Mouse (Mus musculus) stomach, postnatal 0 days (tissue): ENCODE measurements around the gene Dnah5. TPM values are rescaled to one million over a fixed set of nuclear protein-coding genes. Genes with fewer than 3 reads are reported as not detected.

Experiments used
- ATAC-seq: fragments of 200-750 bp; cut with Nextera tagmentation; 2 replicates; pipeline ENCODE4 v1.8.0; 2017; ENCODE audit not compliant: low FRiP score, low TSS enrichment
- DNase-seq: peaks from one replicate; pipeline ENCODE4 v3.0.0-alpha.2; 2016; ENCODE audit warnings: low spot score
- H3K27ac ChIP-seq: fragments of 300-500 bp; sonication (generic); replicated peaks from 2 replicates; pipeline ENCODE4 v1.5.1; 2014; ENCODE audit warnings: mild to moderate bottlenecking, control low read depth
- H3K27me3 ChIP-seq: fragments of 300-500 bp; sonication (generic); 2 replicates; pipeline ENCODE4 v1.6.1; 2014; ENCODE audit warnings: low read length; ENCODE audit not compliant: control insufficient read depth, insufficient read depth
- H3K36me3 ChIP-seq: fragments of 300-500 bp; sonication (generic); 2 replicates; pipeline ENCODE4 v1.6.1; 2014; ENCODE audit warnings: low read length, mixed read lengths; ENCODE audit not compliant: control insufficient read depth, insufficient read depth
- H3K4me1 ChIP-seq: fragments of 300-500 bp; sonication (generic); replicated peaks from 2 replicates; pipeline ENCODE4 v1.6.1; 2014; ENCODE audit warnings: antibody characterized with exemption; ENCODE audit not compliant: control insufficient read depth, insufficient read depth
- H3K4me2 ChIP-seq: fragments of 300-500 bp; sonication (generic); replicated peaks from 2 replicates; pipeline ENCODE4 v1.6.1; 2014; ENCODE audit warnings: low read depth, mild to moderate bottlenecking, control low read depth, moderate library complexity
- H3K4me3 ChIP-seq: fragments of 300-500 bp; sonication (generic); 2 replicates; pipeline ENCODE4 v1.5.1; 2014; ENCODE audit warnings: low read depth, low read length, control low read depth
- H3K9ac ChIP-seq: fragments of 300-500 bp; sonication (generic); 2 replicates; pipeline ENCODE4 v1.6.1; 2014; ENCODE audit warnings: mild to moderate bottlenecking, low read length, control low read depth, mixed read lengths
- H3K9me3 ChIP-seq: fragments of 300-500 bp; sonication (generic); 2 replicates; pipeline ENCODE4 v1.6.1; 2016; ENCODE audit warnings: low read length; ENCODE audit not compliant: control insufficient read depth
- CTCF ChIP-seq: IDR thresholded peaks from 2 replicates; pipeline ENCODE4 v1.5.1; 2016; ENCODE audit warnings: antibody characterized with exemption, low read depth, mild to moderate bottlenecking, moderate library complexity
- EP300 ChIP-seq: optimal IDR thresholded peaks from 2 replicates; pipeline ENCODE3; 2016; ENCODE audit warnings: antibody characterized with exemption
- WGBS: fragments of 180-500 bp; shearing (Covaris S2); extraction: QIAGEN DNeasy Blood & Tissue Kit; methylation state at CpG from one replicate; pipeline ENCODE4 v1.1.7; 2014; 5-methylcytosine and 5-hydroxymethylcytosine counted together
- polyA plus RNA-seq: library from polyadenylated mRNA; unstranded; fragments of >200 nt; fragmentation: Nextera tagmentation; extraction: Ambion mirVana; gene quantifications from 2 replicates; pipeline ENCODE4 v1.2.1, GENCODE M21; 2015

The Dnah5 gene
- polyA plus RNA-seq, 1 experiment from 2014 or later = 0.01 TPM

DNA sequence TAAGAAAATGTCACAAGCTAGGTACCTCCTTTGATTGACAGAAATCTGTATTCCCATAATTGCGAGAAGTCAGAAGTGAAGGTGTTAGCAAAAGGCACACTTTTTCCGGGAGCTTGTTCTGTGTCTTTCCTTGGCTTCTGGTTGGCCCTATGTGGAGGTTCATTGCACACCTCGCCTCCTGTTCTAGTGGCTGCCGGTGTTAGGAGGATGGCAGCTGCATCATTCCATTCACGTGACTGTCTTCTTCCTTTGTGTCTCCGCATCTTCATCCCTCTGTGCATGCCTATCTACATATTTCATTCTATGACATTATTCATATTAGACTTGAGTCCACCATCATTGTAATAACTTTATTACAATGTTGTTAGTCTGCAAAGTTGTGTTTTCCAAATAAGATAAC is 37.5 kb upstream of the Dnah5 start:
- H3K4me2 ChIP-seq = no peak overlapping the region
- H3K27ac ChIP-seq = no peak overlapping the region
- no peak overlapping the region for H3K9ac ChIP-seq
- no peaks in the 10 kb centered on the region for H3K4me1 ChIP-seq
- ATAC-seq (no peak), DNase-seq (no peak)
- H3K27me3 ChIP-seq = no peaks in the 10 kb centered on the region
- no peaks in the 10 kb centered on the region for H3K9me3 ChIP-seq
- no peak overlapping the region for H3K4me3 ChIP-seq
- TF ChIP-seq CTCF = no peak
- no peak for TF ChIP-seq EP300
- 87% methylated on average over 6 of the region's 6 CpGs for WGBS
- no peaks in the 10 kb centered on the region for H3K36me3 ChIP-seq

- 85% methylated on average over 11 of the region's 11 CpGs for WGBS
- Histone ChIP-seq H3K9ac (no peak overlapping the region), H3K9me3 (no peaks in the 10 kb centered on the region), H3K36me3 (no peaks in the 10 kb centered on the region), H3K27ac (no peak overlapping the region), H3K4me2 (no peak overlapping the region), H3K4me3 (no peak overlapping the region), H3K27me3 (no peaks in the 10 kb centered on the region), H3K4me1 (no peaks in the 10 kb centered on the region)
- TF ChIP-seq EP300 = no peak
- TF ChIP-seq CTCF = no peak
- no peak for ATAC-seq
- no peak for DNase-seq
These were observed 24.6 kb upstream of the Dnah5 start for GRCm38 (mm10) chr15:28178951-28179350.

DNA sequence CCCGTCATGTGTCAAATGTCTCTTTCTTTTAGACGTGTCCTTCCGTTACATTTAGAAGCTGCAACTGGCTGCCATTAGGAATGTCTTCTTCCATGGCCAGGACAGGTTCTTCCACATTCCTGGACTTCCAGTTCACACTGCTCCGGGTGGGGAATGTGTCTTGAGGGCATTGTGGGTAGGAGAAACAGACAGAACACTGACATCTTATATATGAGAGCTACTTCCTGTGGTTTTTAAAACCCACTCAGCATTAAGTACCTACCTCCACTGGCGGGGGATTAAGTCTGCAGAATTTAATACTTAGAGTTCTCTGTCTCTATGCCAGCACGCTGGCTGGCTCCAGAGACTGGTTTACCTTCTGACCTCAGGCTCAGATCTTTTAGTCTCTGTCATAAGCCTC is 24.0 kb upstream of the Dnah5 start:
- WGBS = 55% methylated on average over 6 of the region's 6 CpGs
- H3K4me1 ChIP-seq = no peaks in the 10 kb centered on the region
- no peaks in the 10 kb centered on the region for H3K36me3 ChIP-seq
- TF ChIP-seq EP300 = no peak
- no peaks in the 10 kb centered on the region for H3K27me3 ChIP-seq
- no peak overlapping the region for H3K4me3 ChIP-seq
- no peak for DNase-seq
- H3K27ac ChIP-seq = no peak overlapping the region
- H3K9me3 ChIP-seq = no peaks in the 10 kb centered on the region
- H3K9ac ChIP-seq = no peak overlapping the region
- no peak overlapping the region for H3K4me2 ChIP-seq
- no peak for ATAC-seq

DNA sequence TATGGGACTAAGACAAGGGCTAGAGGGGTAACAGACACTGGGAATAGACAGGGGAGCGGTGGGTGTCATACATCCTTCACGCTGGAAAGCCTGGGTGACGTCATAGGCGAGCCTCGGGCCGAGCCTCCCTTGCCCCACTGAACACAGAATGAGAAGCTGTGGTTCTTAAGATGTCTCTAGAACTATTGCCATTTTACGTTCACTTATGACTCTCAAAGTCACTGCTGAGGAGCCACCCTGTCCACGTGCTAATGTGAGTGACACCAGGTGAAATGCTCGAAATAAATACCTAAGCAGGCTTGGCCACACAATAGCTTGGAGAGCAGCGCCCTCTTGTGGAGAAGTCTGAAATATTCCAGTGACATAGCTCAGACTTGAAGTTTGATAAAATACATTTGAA is 21.7 kb upstream of the Dnah5 start:
- Histone ChIP-seq H3K9me3 (no peaks in the 10 kb centered on the region), H3K9ac (no peak overlapping the region), H3K36me3 (no peaks in the 10 kb centered on the region), H3K27me3 (no peaks in the 10 kb centered on the region), H3K4me3 (peak overlapping the region; percentile 22), H3K4me2 (peak overlapping the region; percentile 53), H3K4me1 (no peaks in the 10 kb centered on the region), H3K27ac (no peak overlapping the region)
- WGBS = 27% methylated on average over 10 of the region's 10 CpGs
- DNase-seq (peak; percentile 77), ATAC-seq (peak; percentile 79)
- TF ChIP-seq CTCF (peak; percentile 93), EP300 (no peak)

DNA sequence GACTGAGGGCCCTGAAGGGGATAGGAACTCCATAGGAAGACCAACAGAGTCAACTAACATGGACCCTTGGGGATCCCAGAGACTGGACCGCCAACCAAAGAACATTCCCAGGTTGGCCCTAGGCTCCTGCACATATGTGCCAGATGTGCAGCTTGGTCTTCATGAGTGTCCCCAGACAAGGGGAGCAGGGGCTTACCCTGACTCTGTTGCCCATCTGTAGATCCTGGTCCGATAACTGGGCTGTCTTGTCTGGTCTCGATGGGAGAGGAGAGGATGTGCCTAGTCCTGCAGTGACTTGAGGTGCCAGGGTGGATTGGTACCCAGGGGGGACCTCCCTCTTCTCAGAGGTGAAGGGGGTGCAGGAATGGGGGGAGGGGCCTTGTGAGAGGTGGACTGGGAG is 21.0 kb upstream of the Dnah5 start:
- no peak overlapping the region for H3K4me3 ChIP-seq
- no peak overlapping the region for H3K9ac ChIP-seq
- no peak for TF ChIP-seq CTCF
- no peak for TF ChIP-seq EP300
- no peaks in the 10 kb centered on the region for H3K36me3 ChIP-seq
- WGBS = 57% methylated on average over 3 of the region's 3 CpGs
- no peak for DNase-seq
- H3K9me3 ChIP-seq = no peaks in the 10 kb centered on the region
- no peak for ATAC-seq
- no peaks in the 10 kb centered on the region for H3K4me1 ChIP-seq
- H3K27ac ChIP-seq = no peak overlapping the region
- no peaks in the 10 kb centered on the region for H3K27me3 ChIP-seq
- no peak overlapping the region for H3K4me2 ChIP-seq

- no peaks in the 10 kb centered on the region for H3K9me3 ChIP-seq
- H3K27me3 ChIP-seq = no peaks in the 10 kb centered on the region
- H3K4me2 ChIP-seq = no peak overlapping the region
- ATAC-seq (no peak), DNase-seq (peak; percentile 72)
- WGBS = 24% methylated on average over 22 of the region's 22 CpGs
- no peak overlapping the region for H3K9ac ChIP-seq
- TF ChIP-seq CTCF = peak; percentile 94
- no peak for TF ChIP-seq EP300
- no peak overlapping the region for H3K4me3 ChIP-seq
- H3K4me1 ChIP-seq = no peaks in the 10 kb centered on the region
- H3K36me3 ChIP-seq = no peaks in the 10 kb centered on the region
- no peak overlapping the region for H3K27ac ChIP-seq
These were observed 15.8 kb upstream of the Dnah5 start for GRCm38 (mm10) chr15:28187472-28188360.
